Comparison of ENCODE assay signal across 13 mouse cellular contexts in genomic region chr13:54876556-54876955, GRCm38 (mm10).
DNase-seq lines count a peak whose midpoint lies in the region; ATAC-seq lines count a peak whose summit lies in the region.
"Had no signal": no experiment of that assay in that cellular context is flagged by ENCODE, and none has a peak within 500 bp of the region (broad histone marks: within the 10 kb centered on the region; RNA-seq: fewer than 3 reads in every experiment).

No protein-coding gene starts in this region.

- peaks cover 42% of the 10 kb centered on the region for H3K27me3 ChIP-seq in kidney, embryonic 14.5 days (ENCODE audit: control insufficient read depth, insufficient read depth, low read length)
- peaks cover 61% of the 10 kb centered on the region for H3K27me3 ChIP-seq in limb, embryonic 10.5 days (ENCODE audit: low read depth, poor library complexity, severe bottlenecking)
- H3K27me3 ChIP-seq in liver, embryonic 12.5 days (replicated peaks), result peaks cover 54% of the 10 kb centered on the region
- H3K27me3 ChIP-seq: forebrain, embryonic 15.5 days had no signal

- no peak overlapping the region for H3K4me2 ChIP-seq in kidney, embryonic 14.5 days (replicated peaks; ENCODE audit: low read depth, low read length)
- no peak overlapping the region for H3K4me2 ChIP-seq in liver, embryonic 12.5 days
- H3K4me2 ChIP-seq: embryonic facial prominence, embryonic 15.5 days; forebrain, embryonic 15.5 days; liver, embryonic 13.5 days had no signal

- peak; percentile 47 for DNase-seq in kidney, postnatal 10 days
- peak; percentile 51 for DNase-seq in ES-CJ7 (ENCODE audit: low read depth, low spot score)
- DNase-seq in c-Kit-positive CD71-positive TER-119-negative erythroid progenitor cells, embryonic 14.5 days (ENCODE audit: low read depth), result peak; percentile 10
- peak; percentile 56 for DNase-seq in limb, embryonic 10.5 days (ENCODE audit: low spot score)
- no peak for DNase-seq in gastrocnemius, adult 18-20 months (ENCODE audit: low spot score)
- no peak for DNase-seq in layer of hippocampus, postnatal 25 days (ENCODE audit: extremely low spot score in 1 of 2, low spot score in 1 of 2)
- DNase-seq: cerebellum, adult 11-12 months; liver, embryonic 13.5 days had no signal

- no peak overlapping the region for H3K27ac ChIP-seq in kidney, embryonic 14.5 days (ENCODE audit: low read depth, low read length)
- no peak overlapping the region for H3K27ac ChIP-seq in limb, embryonic 10.5 days
- H3K27ac ChIP-seq in liver, embryonic 12.5 days, result no peak overlapping the region
- H3K27ac ChIP-seq: embryonic facial prominence, embryonic 15.5 days; forebrain, embryonic 15.5 days; liver, embryonic 13.5 days had no signal

- H3K9ac ChIP-seq in kidney, embryonic 14.5 days (ENCODE audit: low read depth, low read length), result no peak overlapping the region
- no peak overlapping the region for H3K9ac ChIP-seq in liver, embryonic 12.5 days
- H3K9ac ChIP-seq: embryonic facial prominence, embryonic 15.5 days; forebrain, embryonic 15.5 days; liver, embryonic 13.5 days had no signal

- WGBS in kidney, embryonic 14.5 days, result 29% methylated on average over 8 of the region's 8 CpGs
- 35% methylated on average over 8 of the region's 8 CpGs for WGBS in limb, embryonic 10.5 days
- WGBS in liver, embryonic 12.5 days (ENCODE audit: insufficient replicate concordance), result 25% methylated on average over 8 of the region's 8 CpGs

- ATAC-seq in kidney, embryonic 14.5 days (ENCODE audit: low FRiP score, low TSS enrichment), result no peak
- no peak for ATAC-seq in liver, embryonic 12.5 days
- ATAC-seq: forebrain, embryonic 15.5 days had no signal

- no peaks in the 10 kb centered on the region for H3K36me3 ChIP-seq in kidney, embryonic 14.5 days (ENCODE audit: control insufficient read depth, insufficient read depth, low read length)
- H3K36me3 ChIP-seq in limb, embryonic 10.5 days, result no peaks in the 10 kb centered on the region
- no peaks in the 10 kb centered on the region for H3K36me3 ChIP-seq in liver, embryonic 12.5 days
- H3K36me3 ChIP-seq: embryonic facial prominence, embryonic 15.5 days; forebrain, embryonic 15.5 days; G1E; liver, embryonic 13.5 days had no signal

- H3K4me1 ChIP-seq in kidney, embryonic 14.5 days (ENCODE audit: control insufficient read depth, insufficient read depth, low read length), result no peaks in the 10 kb centered on the region; the same call in 1 of the 2 replicates
- peaks cover 11% of the 10 kb centered on the region for H3K4me1 ChIP-seq in limb, embryonic 10.5 days
- H3K4me1 ChIP-seq in liver, embryonic 12.5 days, result no peaks in the 10 kb centered on the region
- H3K4me1 ChIP-seq: embryonic facial prominence, embryonic 15.5 days; liver, embryonic 13.5 days had no signal

- no peaks in the 10 kb centered on the region for H3K9me3 ChIP-seq in kidney, embryonic 14.5 days (ENCODE audit: control insufficient read depth, low read length)
- no peaks in the 10 kb centered on the region for H3K9me3 ChIP-seq in limb, embryonic 10.5 days (replicated peaks)
- H3K9me3 ChIP-seq in liver, embryonic 12.5 days (replicated peaks), result no peaks in the 10 kb centered on the region
- H3K9me3 ChIP-seq: embryonic facial prominence, embryonic 15.5 days; forebrain, embryonic 15.5 days; G1E; liver, embryonic 13.5 days had no signal

- no peak overlapping the region for H3K4me3 ChIP-seq in kidney, embryonic 14.5 days (ENCODE audit: low read length)
- no peak overlapping the region for H3K4me3 ChIP-seq in limb, embryonic 10.5 days
- no peak overlapping the region for H3K4me3 ChIP-seq in liver, embryonic 12.5 days
- H3K4me3 ChIP-seq: embryonic facial prominence, embryonic 15.5 days; forebrain, embryonic 15.5 days; liver, embryonic 13.5 days had no signal

Comparison
In these comparisons a context has a peak if more than half of its experiments do, and no peak if none do; other contexts are left out.
1. DNase-seq: peak in kidney, postnatal 10 days (single experiment), ES-CJ7 (single experiment), c-Kit-positive CD71-positive TER-119-negative erythroid progenitor cells, embryonic 14.5 days (single experiment) and limb, embryonic 10.5 days (single experiment); none in gastrocnemius, adult 18-20 months (single experiment) and layer of hippocampus, postnatal 25 days (0 of 2).